Comparison of ENCODE assay signal across 10 mouse cellular contexts in the genomic region with DNA sequence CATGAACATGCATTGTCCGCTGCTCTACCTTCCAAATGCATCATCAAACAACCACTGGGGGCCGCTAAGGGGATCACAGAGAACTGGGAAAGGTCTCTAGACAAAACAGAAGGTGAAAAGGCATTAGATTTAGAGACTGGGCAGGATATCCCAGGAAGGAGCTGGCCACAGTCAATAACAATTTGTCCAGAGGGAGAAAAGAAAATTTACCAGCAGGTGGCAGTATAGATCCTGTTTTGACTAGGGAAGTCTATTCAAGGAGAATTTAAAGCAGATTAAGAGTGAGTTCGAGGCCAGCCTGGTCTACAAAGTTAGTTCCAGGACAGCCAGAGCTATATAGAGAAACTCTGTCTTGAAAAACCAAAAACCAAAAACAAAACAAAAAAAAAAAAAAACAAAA.
DNase-seq lines count a peak whose midpoint lies in the region; ATAC-seq and TF ChIP-seq lines count a peak whose summit lies in the region.
"Had no signal": no experiment of that assay in that cellular context is flagged by ENCODE, and none has a peak within 500 bp of the region (broad histone marks: within the 10 kb centered on the region; RNA-seq: fewer than 3 reads in every experiment).

No protein-coding gene starts in this region.

- H3K4me2 ChIP-seq in embryonic facial prominence, embryonic 11.5 days (ENCODE audit: low read depth, low read length) = no peak overlapping the region
- H3K4me2 ChIP-seq: liver, embryonic 13.5 days; neural tube, embryonic 13.5 days had no signal

- 63% methylated on average over 3 of the region's 3 CpGs for WGBS in embryonic facial prominence, embryonic 11.5 days
- 55% methylated on average over 3 of the region's 3 CpGs for WGBS in embryonic facial prominence, embryonic 10.5 days

- H3K27me3 ChIP-seq in embryonic facial prominence, embryonic 11.5 days (ENCODE audit: control insufficient read depth, insufficient read depth, low read length) = no peaks in the 10 kb centered on the region
- no peaks in the 10 kb centered on the region for H3K27me3 ChIP-seq in embryonic facial prominence, embryonic 10.5 days (replicated peaks; ENCODE audit: low read depth, poor library complexity, severe bottlenecking)
- H3K27me3 ChIP-seq in E14TG2a.4 (ENCODE audit: insufficient read depth, low read length) = no peaks in the 10 kb centered on the region
- H3K27me3 ChIP-seq: liver, embryonic 13.5 days; neural tube, embryonic 13.5 days had no signal

- no peaks in the 10 kb centered on the region for H3K9me3 ChIP-seq in embryonic facial prominence, embryonic 11.5 days (replicated peaks; ENCODE audit: control insufficient read depth, low read length)
- H3K9me3 ChIP-seq in embryonic facial prominence, embryonic 10.5 days = no peaks in the 10 kb centered on the region
- no peaks in the 10 kb centered on the region for H3K9me3 ChIP-seq in E14TG2a.4 (ENCODE audit: low read length)
- H3K9me3 ChIP-seq: liver, embryonic 13.5 days; neural tube, embryonic 13.5 days had no signal

- no peak overlapping the region for H3K4me3 ChIP-seq in embryonic facial prominence, embryonic 11.5 days (ENCODE audit: low read depth, low read length)
- no peak overlapping the region for H3K4me3 ChIP-seq in embryonic facial prominence, embryonic 10.5 days
- H3K4me3 ChIP-seq in left cerebral cortex, adult 2 months = no peak overlapping the region
- H3K4me3 ChIP-seq in E14TG2a.4 (replicated peaks; ENCODE audit: low read length) = no peak overlapping the region
- H3K4me3 ChIP-seq: liver, embryonic 13.5 days; neural tube, embryonic 13.5 days had no signal

- no peaks in the 10 kb centered on the region for H3K4me1 ChIP-seq in embryonic facial prominence, embryonic 11.5 days (ENCODE audit: control insufficient read depth, insufficient read depth, low read length)
- no peaks in the 10 kb centered on the region for H3K4me1 ChIP-seq in embryonic facial prominence, embryonic 10.5 days
- H3K4me1 ChIP-seq in E14TG2a.4 (replicated peaks; ENCODE audit: low read depth, low read length) = no peaks in the 10 kb centered on the region
- H3K4me1 ChIP-seq: liver, embryonic 13.5 days; neural tube, embryonic 13.5 days had no signal

- H3K27ac ChIP-seq in embryonic facial prominence, embryonic 11.5 days (replicated peaks; ENCODE audit: low read depth, low read length) = no peak overlapping the region
- H3K27ac ChIP-seq in embryonic facial prominence, embryonic 10.5 days (replicated peaks) = no peak overlapping the region
- H3K27ac ChIP-seq in left cerebral cortex, adult 2 months = no peak overlapping the region
- H3K27ac ChIP-seq: liver, embryonic 13.5 days; neural tube, embryonic 13.5 days had no signal

- peak; percentile 46 for TF ChIP-seq CTCF in left cerebral cortex, adult 2 months (IDR thresholded peaks at IDR 0.05)
- peak; percentile 43 for TF ChIP-seq CTCF in E14TG2a.4 (conservative IDR thresholded peaks at IDR 0.05; ENCODE audit: low read length)

- intact Hi-C loops in left cerebral cortex, adult 2 months (cut with DNase I) = loop anchor here (1.0 kb wide), 1 partner anchor 326 kb away; no protein-coding TSS in a partner anchor

- H3K36me3 ChIP-seq in embryonic facial prominence, embryonic 11.5 days (replicated peaks; ENCODE audit: control insufficient read depth, insufficient read depth, low read depth, low read length) = no peaks in the 10 kb centered on the region
- peaks cover 13% of the 10 kb centered on the region; the same call in 1 of the 2 replicates for H3K36me3 ChIP-seq in embryonic facial prominence, embryonic 10.5 days (replicated peaks)
- H3K36me3 ChIP-seq in E14TG2a.4 (ENCODE audit: insufficient read depth, low read length) = no peaks in the 10 kb centered on the region
- H3K36me3 ChIP-seq: liver, embryonic 13.5 days; neural tube, embryonic 13.5 days had no signal

- peak; percentile 72 for DNase-seq in embryonic facial prominence, embryonic 11.5 days (ENCODE audit: low spot score)
- DNase-seq in embryonic facial prominence, embryonic 10.5 days (ENCODE audit: low spot score) = no peak
- no peak for DNase-seq in left cerebral cortex, adult 2 months (ENCODE audit: extremely low spot score in 1 of 2, low spot score in 2 of 2)
- DNase-seq in left cerebral cortex, adult 18-20 months (ENCODE audit: low spot score in 2 of 2) = no peak
- peak; percentile 45 for DNase-seq in forelimb bud, embryonic 11.5 days (ENCODE audit: low read depth, low spot score)
- no peak for DNase-seq in right cerebral cortex, postnatal 14 days
- DNase-seq in right cerebral cortex, postnatal 25 days = no peak
- DNase-seq: liver, embryonic 13.5 days had no signal

- no peak for ATAC-seq in embryonic facial prominence, embryonic 11.5 days (replicated peaks; ENCODE audit: insufficient number of reproducible peaks, low FRiP score, low TSS enrichment, low read depth)

- no peak overlapping the region for H3K9ac ChIP-seq in embryonic facial prominence, embryonic 11.5 days (replicated peaks; ENCODE audit: low read length)
- H3K9ac ChIP-seq: liver, embryonic 13.5 days; neural tube, embryonic 13.5 days had no signal

Comparison
In these comparisons a context has a peak if more than half of its experiments do, and no peak if none do; other contexts are left out.
1. DNase-seq: peak in embryonic facial prominence, embryonic 11.5 days (single experiment) and forelimb bud, embryonic 11.5 days (single experiment); none in embryonic facial prominence, embryonic 10.5 days (single experiment), left cerebral cortex, adult 2 months (0 of 2), left cerebral cortex, adult 18-20 months (0 of 2), right cerebral cortex, postnatal 14 days (single experiment) and right cerebral cortex, postnatal 25 days (single experiment).